Mouse (Mus musculus): ENCODE measurements at regions not wholly inside any gene's neighbourhood (a gene's known extent, or its start where the extent isn't known, plus 50 kb on each side); places are given as distances from the start of the nearest gene placed in this dataset.
"Not testable (repeated sequence)": the region's sequence is repeated elsewhere in the genome, so short reads cannot be mapped to it uniquely, and the experiment has no call there.

DNA sequence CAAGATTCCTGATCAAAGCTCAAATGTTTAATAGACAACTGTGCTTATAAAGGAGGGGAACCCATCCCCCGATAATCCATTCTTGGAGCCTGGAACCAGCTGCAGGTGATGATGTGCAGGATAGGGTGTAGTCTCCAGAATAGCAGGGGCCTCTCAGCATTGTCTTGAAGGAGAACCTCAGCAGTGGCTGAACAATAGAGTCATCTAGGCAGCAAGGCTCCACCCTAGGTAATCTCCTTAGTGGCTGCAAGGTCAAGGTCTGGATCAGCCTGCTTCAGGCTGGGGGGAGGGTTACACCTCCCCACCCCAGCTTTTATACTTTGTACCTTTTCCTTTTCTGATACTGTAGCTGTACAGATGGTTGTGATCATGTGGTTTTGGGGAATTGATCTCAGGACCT lies 116.8 kb upstream of the Mettl4 start:
- DNase-seq, result no peak

DNA sequence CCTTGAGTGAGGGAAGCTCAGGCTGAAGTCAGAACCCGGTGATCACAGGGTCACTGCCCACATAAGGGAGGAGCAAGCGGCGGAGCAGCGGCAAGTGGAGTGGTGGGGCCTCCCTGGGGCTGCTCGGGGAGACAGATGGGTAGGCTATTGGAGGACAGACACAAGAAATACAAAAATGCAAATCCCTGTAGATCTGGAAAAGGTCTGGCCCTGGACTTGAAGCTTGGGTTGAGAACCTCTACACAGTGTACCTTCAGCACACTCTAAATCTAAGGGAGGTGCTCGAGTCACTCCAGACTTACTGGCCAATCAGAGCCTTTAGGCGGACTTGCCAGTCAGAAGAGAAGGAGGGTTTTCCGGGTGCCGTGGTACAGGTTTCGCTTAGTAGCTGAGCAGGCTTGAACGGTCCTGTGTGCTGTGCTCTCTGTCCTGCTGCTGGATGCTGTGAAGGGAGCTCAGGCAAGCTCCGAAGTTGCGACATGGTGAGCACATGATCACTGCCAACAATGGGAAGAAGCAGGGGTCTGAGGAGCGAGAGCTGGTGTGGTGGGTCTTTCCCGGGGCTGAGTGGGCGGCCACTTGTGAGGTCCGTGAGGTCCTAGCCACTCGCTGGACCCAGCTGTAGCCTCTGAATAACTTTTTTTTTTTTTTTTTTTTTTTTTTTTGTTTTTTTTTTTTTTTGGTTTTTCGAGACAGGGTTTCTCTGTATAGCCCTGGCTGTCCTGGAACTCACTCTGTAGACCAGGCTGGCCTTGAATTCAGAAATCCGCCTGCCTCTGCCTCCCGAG lies 114.9 kb upstream of the Mettl4 start:
- peak; percentile 68 for DNase-seq

DNA sequence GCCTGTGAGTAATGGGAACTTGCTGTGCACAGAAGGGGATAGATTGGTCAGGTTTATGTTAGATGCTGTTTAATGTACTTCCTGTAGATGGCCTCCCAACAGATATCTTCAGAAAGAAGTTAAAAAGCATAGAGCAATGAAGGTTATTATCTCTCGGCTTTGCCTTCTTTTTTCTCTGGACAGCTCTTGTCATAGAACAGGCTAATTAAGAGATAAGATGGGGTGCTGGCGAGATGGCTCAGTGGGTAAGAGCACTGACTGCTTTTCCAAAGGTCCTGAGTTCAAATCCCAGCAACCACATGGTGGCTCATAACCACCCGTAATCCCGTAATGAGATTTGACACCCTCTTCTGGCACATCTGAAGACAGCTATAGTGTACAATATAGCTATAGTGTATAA lies 104.9 kb upstream of the Mettl4 start:
- not testable (repeated sequence) for DNase-seq

DNA sequence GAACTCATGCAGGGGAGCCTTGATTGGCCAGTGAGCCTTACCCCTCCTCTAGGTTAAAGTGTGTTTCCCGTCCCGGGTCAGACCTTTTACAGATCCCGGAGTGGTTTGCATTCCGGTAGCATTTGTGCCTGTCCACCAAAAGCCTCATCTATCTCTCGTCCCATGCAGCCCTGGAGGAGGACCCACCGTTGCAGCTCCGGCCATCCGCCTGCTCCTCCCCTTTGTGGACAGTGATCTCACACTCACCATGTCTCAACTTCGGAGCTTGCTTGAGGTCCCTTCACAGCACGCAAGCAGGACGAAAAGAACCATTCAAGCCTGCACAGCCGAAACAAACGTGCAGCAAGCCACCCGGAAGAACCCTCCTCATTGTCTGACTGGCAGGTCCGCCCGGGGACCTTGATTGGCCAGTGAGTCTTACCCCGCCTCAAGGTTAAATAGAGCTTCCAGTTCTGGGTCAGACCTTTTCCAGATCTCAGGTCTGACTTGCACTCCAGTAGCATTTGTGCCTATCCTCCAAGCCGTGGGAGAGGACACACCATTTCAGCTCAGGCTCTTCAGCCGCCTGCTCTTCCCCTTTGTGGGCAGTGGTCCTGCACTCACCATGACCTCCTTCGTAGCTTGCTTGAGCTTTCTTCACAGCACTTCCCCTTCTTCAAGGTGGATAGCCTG lies 84.8 kb upstream of the Mettl4 start:
- peak; percentile 75 for DNase-seq

DNA sequence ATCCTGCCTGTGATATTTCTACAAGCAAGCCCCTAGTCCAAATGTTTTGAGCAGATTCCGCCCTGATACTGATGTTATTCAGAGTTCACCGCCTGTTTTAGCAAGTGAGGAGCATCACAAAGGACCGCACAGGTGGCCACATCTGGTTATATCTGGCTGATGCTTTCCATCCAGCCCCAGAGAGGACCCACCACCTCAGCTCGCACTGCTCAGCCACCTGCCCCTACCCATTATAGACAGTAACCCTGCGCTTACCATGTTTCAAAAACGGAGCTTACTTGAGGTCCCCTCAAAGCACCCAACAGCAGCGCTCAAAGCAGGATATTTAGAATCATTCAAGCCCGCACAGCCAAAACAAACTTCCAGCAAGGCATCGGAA lies 84.2 kb upstream of the Mettl4 start:
- DNase-seq, result not testable (repeated sequence)

DNA sequence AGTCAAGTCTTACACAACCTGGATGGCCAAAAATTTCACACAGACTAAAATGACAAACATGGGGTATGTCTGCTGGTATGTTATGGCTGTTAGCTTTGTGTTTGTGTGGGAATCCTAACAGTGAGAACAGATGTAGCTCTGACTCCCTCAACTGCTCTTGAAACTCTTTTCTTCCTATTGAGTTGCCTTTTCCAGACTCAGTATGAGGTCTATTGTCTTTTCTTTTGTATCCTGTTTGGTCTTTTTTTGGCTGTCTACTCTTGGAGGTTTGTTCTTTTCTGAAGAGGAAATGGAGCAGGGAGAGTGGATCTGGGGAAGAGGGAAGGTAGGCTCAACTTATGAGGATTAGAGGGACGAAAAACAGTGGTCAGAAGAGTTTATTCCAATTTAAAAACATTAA lies 76.6 kb upstream of the Mettl4 start:
- not testable (repeated sequence) for DNase-seq

DNA sequence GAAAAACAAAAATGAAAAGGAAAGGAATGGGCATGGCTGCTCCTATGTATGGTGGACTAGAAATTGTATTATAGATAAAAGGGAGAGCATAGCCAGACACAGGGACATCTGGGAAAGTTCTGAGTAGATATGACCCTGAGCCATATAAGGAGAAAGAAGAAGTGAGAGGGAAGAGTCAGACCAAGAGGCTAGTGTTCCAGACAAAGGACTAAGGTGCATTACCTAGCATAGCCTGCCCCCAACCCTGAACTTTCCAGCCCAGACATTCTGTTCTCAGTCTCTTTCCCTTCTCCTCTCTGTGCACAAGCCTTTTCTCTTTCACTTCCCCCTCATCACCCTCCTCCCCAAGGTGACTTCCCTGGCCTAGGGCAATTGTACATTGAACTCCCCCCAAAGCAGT lies 58.9 kb upstream of the Mettl4 start:
- no peak for DNase-seq
